Mouse (Mus musculus) limb, embryonic 11.5 days (tissue): ENCODE results near the gene Dyrk1a. TPM values are rescaled to one million over a fixed set of nuclear protein-coding genes. Genes with fewer than 3 reads are reported as not detected.

Experiments used
- ATAC-seq: fragments of 200-750 bp; cut with Nextera tagmentation; 2 replicates; pipeline ENCODE4 v1.8.0; 2017; ENCODE audit warnings: low read depth; ENCODE audit not compliant: insufficient number of reproducible peaks, low FRiP score, low TSS enrichment
- DNase-seq: peaks from one replicate; pipeline ENCODE4 v3.0.0-alpha.2; 2015; ENCODE audit warnings: low spot score
- H3K27ac ChIP-seq: fragments of 300-500 bp; sonication (generic); replicated peaks from 2 replicates; pipeline ENCODE4 v1.5.1; 2014; ENCODE audit warnings: low read depth, mild to moderate bottlenecking, low read length
- H3K27me3 ChIP-seq: fragments of 300-500 bp; sonication (generic); 2 replicates; pipeline ENCODE4 v1.6.1; 2014; ENCODE audit warnings: mild to moderate bottlenecking, low read length, mixed read lengths; ENCODE audit not compliant: control insufficient read depth, insufficient read depth
- H3K36me3 ChIP-seq: fragments of 300-500 bp; sonication (generic); 2 replicates; pipeline ENCODE4 v1.6.1; 2014; ENCODE audit warnings: mild to moderate bottlenecking, low read length, moderate library complexity, mixed read lengths; ENCODE audit not compliant: control insufficient read depth, insufficient read depth
- H3K4me1 ChIP-seq: fragments of 300-500 bp; sonication (generic); 2 replicates; pipeline ENCODE4 v1.6.1; 2014; ENCODE audit warnings: low read length, mixed read lengths; ENCODE audit not compliant: control insufficient read depth, insufficient read depth
- H3K4me2 ChIP-seq: fragments of 300-500 bp; sonication (generic); 2 replicates; pipeline ENCODE4 v1.6.1; 2014; ENCODE audit warnings: low read depth, mild to moderate bottlenecking, moderate library complexity; ENCODE audit not compliant: severe bottlenecking
- H3K4me3 ChIP-seq: fragments of 300-500 bp; sonication (generic); 2 replicates; pipeline ENCODE4 v1.5.1; 2014; ENCODE audit warnings: low read depth, low read length
- H3K9ac ChIP-seq: fragments of 300-500 bp; sonication (generic); 2 replicates; pipeline ENCODE4 v1.6.1; 2014; ENCODE audit warnings: mild to moderate bottlenecking, low read length
- H3K9me3 ChIP-seq: fragments of 300-500 bp; sonication (generic); 2 replicates; pipeline ENCODE4 v1.6.1; 2016; ENCODE audit warnings: low read length; ENCODE audit not compliant: control insufficient read depth
- WGBS: fragments of 180-500 bp; shearing (Covaris S2); extraction: QIAGEN DNeasy Blood & Tissue Kit; methylation state at CpG from one replicate; pipeline ENCODE4 v1.1.7; 2014; 5-methylcytosine and 5-hydroxymethylcytosine counted together
- polyA plus RNA-seq: library from polyadenylated mRNA; unstranded; fragments of >200 nt; fragmentation: Nextera tagmentation; extraction: Ambion mirVana; gene quantifications from 2 replicates; pipeline ENCODE4 v1.2.1, GENCODE M21; 2014

The Dyrk1a gene
- polyA plus RNA-seq, 1 experiment from 2014 or later, result 13.4 TPM

- Histone ChIP-seq H3K4me2 (no peak overlapping the region), H3K27me3 (no peaks in the 10 kb centered on the region), H3K36me3 (no peaks in the 10 kb centered on the region; the same call in 1 of the 2 replicates), H3K27ac (no peak overlapping the region), H3K4me1 (no peaks in the 10 kb centered on the region), H3K9ac (no peak overlapping the region), H3K9me3 (no peaks in the 10 kb centered on the region), H3K4me3 (no peak overlapping the region)
- WGBS, result 92% methylated on average over 7 of the region's 7 CpGs
- no peak for ATAC-seq
- DNase-seq, result no peak
Measured at GRCm38 (mm10) chr16:94659394-94659793, 89.6 kb downstream of the Dyrk1a start.

- Histone ChIP-seq H3K9me3 (no peaks in the 10 kb centered on the region), H3K4me2 (no peak overlapping the region), H3K27ac (no peak overlapping the region), H3K36me3 (no peaks in the 10 kb centered on the region; the same call in 1 of the 2 replicates), H3K4me1 (no peaks in the 10 kb centered on the region), H3K9ac (no peak overlapping the region), H3K4me3 (no peak overlapping the region), H3K27me3 (no peaks in the 10 kb centered on the region)
- ATAC-seq (no peak), DNase-seq (no peak)
- WGBS, result 97% methylated on average over 8 of the region's 8 CpGs
Measured at GRCm38 (mm10) chr16:94660221-94660620, 90.4 kb downstream of the Dyrk1a start.

GRCm38 (mm10) chr16:94667557-94667956 lies 97.7 kb downstream of the Dyrk1a start:
- ATAC-seq, result no peak
- WGBS, result 92% methylated on average over 4 of the region's 4 CpGs
- no peak for DNase-seq
- Histone ChIP-seq H3K36me3 (peaks cover 16% of the 10 kb centered on the region; the same call in 1 of the 2 replicates), H3K4me1 (no peaks in the 10 kb centered on the region), H3K4me2 (no peak overlapping the region), H3K27ac (no peak overlapping the region), H3K9me3 (no peaks in the 10 kb centered on the region), H3K4me3 (no peak overlapping the region), H3K9ac (no peak overlapping the region), H3K27me3 (no peaks in the 10 kb centered on the region)

GRCm38 (mm10) chr16:94671313-94671712 lies 101.5 kb downstream of the Dyrk1a start:
- peaks cover 16% of the 10 kb centered on the region; the same call in 1 of the 2 replicates for H3K36me3 ChIP-seq
- no peak overlapping the region for H3K4me2 ChIP-seq
- DNase-seq, result no peak
- WGBS, result 94% methylated on average over 9 of the region's 9 CpGs
- no peaks in the 10 kb centered on the region for H3K4me1 ChIP-seq
- H3K27me3 ChIP-seq, result no peaks in the 10 kb centered on the region
- no peak overlapping the region for H3K9ac ChIP-seq
- ATAC-seq, result no peak
- no peak overlapping the region for H3K27ac ChIP-seq
- no peak overlapping the region for H3K4me3 ChIP-seq
- H3K9me3 ChIP-seq, result no peaks in the 10 kb centered on the region

GRCm38 (mm10) chr16:94680924-94681323 lies 111.1 kb downstream of the Dyrk1a start:
- no peaks in the 10 kb centered on the region for H3K4me1 ChIP-seq
- H3K9ac ChIP-seq, result no peak overlapping the region
- H3K9me3 ChIP-seq, result no peaks in the 10 kb centered on the region
- WGBS, result 78% methylated on average over 4 of the region's 4 CpGs
- H3K4me2 ChIP-seq, result no peak overlapping the region
- H3K36me3 ChIP-seq, result peaks cover 2% of the 10 kb centered on the region; the same call in 1 of the 2 replicates
- ATAC-seq (no peak), DNase-seq (no peak)
- no peaks in the 10 kb centered on the region for H3K27me3 ChIP-seq
- no peak overlapping the region for H3K4me3 ChIP-seq
- H3K27ac ChIP-seq, result no peak overlapping the region

GRCm38 (mm10) chr16:94681760-94682159 lies 112.0 kb downstream of the Dyrk1a start:
- Histone ChIP-seq H3K4me2 (no peak overlapping the region), H3K4me1 (no peaks in the 10 kb centered on the region), H3K27me3 (no peaks in the 10 kb centered on the region), H3K9ac (no peak overlapping the region), H3K4me3 (no peak overlapping the region), H3K27ac (no peak overlapping the region), H3K9me3 (no peaks in the 10 kb centered on the region), H3K36me3 (peaks cover 4% of the 10 kb centered on the region; the same call in 1 of the 2 replicates)
- WGBS, result 97% methylated on average over 4 of the region's 4 CpGs
- ATAC-seq (no peak), DNase-seq (no peak)

GRCm38 (mm10) chr16:94683960-94684359 lies 114.2 kb downstream of the Dyrk1a start:
- Histone ChIP-seq H3K9ac (no peak overlapping the region), H3K27ac (no peak overlapping the region), H3K36me3 (peaks cover 12% of the 10 kb centered on the region), H3K9me3 (no peaks in the 10 kb centered on the region), H3K27me3 (no peaks in the 10 kb centered on the region), H3K4me3 (no peak overlapping the region), H3K4me1 (no peaks in the 10 kb centered on the region), H3K4me2 (no peak overlapping the region)
- DNase-seq (no peak), ATAC-seq (no peak)
- 87% methylated on average over 4 of the region's 4 CpGs for WGBS

GRCm38 (mm10) chr16:94693687-94694305 lies 124.0 kb downstream of the Dyrk1a start:
- no peak overlapping the region for H3K4me2 ChIP-seq
- no peak overlapping the region for H3K4me3 ChIP-seq
- H3K36me3 ChIP-seq, result peaks cover 21% of the 10 kb centered on the region
- H3K9ac ChIP-seq, result no peak overlapping the region
- ATAC-seq (no peak), DNase-seq (no peak)
- H3K27ac ChIP-seq, result no peak overlapping the region
- no peaks in the 10 kb centered on the region for H3K27me3 ChIP-seq
- WGBS, result 63% methylated on average over 4 of the region's 4 CpGs
- no peaks in the 10 kb centered on the region for H3K9me3 ChIP-seq
- H3K4me1 ChIP-seq, result no peaks in the 10 kb centered on the region

- no peak for DNase-seq
- H3K27ac ChIP-seq, result no peak overlapping the region
- 86% methylated on average over 5 of the region's 5 CpGs for WGBS
- H3K36me3 ChIP-seq, result peaks cover 10% of the 10 kb centered on the region
- H3K27me3 ChIP-seq, result no peaks in the 10 kb centered on the region
- no peaks in the 10 kb centered on the region for H3K9me3 ChIP-seq
- no peak overlapping the region for H3K4me2 ChIP-seq
- H3K4me1 ChIP-seq, result no peaks in the 10 kb centered on the region
- no peak overlapping the region for H3K4me3 ChIP-seq
- no peak for ATAC-seq
- no peak overlapping the region for H3K9ac ChIP-seq
Measured at GRCm38 (mm10) chr16:94697553-94697952, 127.7 kb downstream of the Dyrk1a start.
